Mouse (Mus musculus) frontal cortex, postnatal 14 days (tissue): Measurements from ENCODE around the gene Fbxl15.

Source experiments
- DNase-seq, 2 experiments: peaks; one replicate each; pipeline ENCODE4 v3.0.0; 2022; ENCODE audit warnings: low spot score in 2 of 2

Gene Fbxl15

GRCm38 (mm10) chr19:46322996-46323572, 4.9 kb upstream of the Fbxl15 start:
- DNase-seq, result no peak

- no peak for DNase-seq
Measured at GRCm38 (mm10) chr19:46323716-46324115, 4.3 kb upstream of the Fbxl15 start.

DNA sequence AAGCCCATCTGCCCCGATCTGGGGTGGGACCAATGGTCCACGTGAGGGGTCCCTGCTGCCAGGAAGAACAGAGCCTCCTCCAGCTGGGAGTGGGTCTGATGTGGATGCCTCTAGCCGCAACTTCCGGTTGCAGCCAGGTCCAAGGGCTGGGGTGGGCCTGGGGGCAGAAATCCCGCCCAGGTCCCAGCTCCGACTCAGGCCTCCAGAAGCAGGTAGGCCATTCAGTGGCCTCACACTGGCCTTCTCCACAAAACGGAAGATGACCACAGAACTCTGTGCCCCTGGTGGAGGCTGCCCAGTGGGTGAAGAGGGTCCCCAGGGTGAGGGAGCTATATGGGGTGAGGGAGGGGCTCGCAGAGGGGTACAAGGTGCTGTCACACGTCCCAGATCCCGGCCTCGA, 3.6 kb upstream of the Fbxl15 start:
- DNase-seq, result no peak

DNA sequence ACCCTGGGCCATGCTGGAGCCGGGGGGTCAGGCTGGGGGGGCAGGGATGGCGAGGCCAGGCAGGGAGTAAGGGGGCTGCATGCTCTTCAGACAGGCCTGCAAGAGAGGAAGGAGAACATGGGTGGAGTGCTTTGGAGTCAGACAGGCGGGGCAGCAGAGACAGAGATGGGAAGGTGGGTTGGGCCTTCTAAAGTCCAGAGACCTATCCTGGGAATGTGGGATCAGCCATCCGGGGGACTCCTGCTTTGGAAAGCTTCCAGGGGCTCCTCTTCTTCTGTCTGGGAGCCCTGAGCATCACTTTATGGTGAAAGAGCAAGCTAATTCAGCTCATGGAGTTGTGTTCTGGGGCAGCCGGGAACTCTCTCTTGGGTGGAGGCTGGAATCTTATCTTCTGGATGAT, 3.1 kb upstream of the Fbxl15 start:
- DNase-seq, result no peak

GRCm38 (mm10) chr19:46326019-46326755, 1.8 kb upstream of the Fbxl15 start:
- no peak for DNase-seq

GRCm38 (mm10) chr19:46326756-46327305, 1.2 kb upstream of the Fbxl15 start, which contains the start of gene Psd:
TSS of gene Psd (minus strand) at chr19:46327156.
- DNase-seq, result peak; percentile 56 to 61

DNA sequence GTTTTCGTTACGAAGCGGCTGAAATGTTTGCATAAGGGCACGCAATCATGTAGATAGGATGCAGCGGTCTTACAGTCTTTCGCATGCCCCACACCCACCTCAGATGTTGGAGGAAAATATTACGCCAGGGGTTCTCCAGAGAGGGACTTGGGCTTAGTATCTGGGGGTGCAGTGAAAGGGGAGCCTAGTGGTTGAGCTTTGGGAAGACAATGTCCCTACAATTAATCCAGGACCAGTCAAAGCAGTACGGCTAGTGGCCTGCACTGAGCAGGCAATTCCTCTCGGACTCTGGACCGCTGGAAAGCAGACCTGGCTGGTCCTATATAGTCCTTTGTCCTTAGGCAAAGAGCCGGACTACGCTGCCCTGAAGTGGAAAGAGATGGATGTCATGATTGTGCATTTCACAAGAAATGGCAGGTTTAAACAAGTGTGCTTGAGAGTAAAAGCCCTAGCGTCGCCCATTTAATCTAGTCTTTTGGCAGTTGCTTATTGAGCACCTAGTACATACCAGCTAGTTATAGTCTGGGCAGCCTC, 386 bp upstream of the Fbxl15 start:
- DNase-seq, result peak in 1 of 2 experiments; percentile 5

DNA sequence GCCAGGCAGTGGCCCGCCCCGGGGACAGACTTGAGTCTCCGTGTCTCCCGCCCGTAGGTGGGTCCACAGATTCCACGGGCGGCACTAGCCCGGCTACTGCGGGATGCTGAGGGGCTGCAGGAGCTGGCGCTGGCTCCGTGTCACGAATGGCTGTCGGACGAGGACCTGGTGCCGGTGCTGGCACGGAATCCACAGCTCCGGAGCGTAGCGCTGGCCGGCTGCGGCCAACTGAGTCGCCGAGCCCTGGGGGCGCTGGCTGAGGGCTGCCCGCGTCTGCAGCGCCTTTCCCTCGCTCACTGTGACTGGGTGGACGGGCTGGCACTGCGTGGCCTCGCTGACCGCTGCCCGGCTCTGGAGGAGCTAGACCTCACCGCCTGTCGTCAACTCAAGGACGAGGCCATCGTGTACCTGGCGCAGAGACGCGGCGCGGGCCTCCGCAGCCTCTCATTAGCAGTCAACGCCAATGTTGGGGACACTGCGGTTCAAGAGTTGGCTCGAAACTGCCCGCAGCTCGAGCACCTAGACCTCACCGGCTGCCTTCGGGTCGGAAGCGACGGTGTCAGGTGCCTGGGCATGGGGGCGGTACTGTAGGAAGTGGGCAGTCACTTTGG, 1.2 kb downstream of the Fbxl15 start:
- DNase-seq, result peak in 1 of 2 experiments; percentile 21

DNA sequence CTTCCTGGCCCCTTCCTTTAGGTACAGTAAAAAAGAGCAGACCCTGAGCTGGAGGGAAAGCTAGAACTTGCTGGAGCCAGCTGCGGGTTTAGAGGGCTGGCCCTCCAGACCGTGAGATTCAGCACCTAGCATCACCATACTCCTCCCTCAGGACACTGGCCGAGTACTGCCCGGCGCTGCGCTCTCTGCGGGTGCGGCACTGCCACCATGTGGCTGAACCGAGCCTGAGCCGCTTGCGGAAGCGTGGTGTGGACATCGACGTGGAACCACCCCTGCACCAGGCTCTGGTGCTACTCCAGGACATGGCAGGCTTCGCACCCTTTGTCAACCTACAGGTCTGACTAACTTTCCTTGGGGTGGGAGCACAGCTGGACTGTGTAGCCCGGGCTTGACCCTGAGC, 2.0 kb downstream of the Fbxl15 start:
- DNase-seq, result peak; percentile 9 to 68

DNA sequence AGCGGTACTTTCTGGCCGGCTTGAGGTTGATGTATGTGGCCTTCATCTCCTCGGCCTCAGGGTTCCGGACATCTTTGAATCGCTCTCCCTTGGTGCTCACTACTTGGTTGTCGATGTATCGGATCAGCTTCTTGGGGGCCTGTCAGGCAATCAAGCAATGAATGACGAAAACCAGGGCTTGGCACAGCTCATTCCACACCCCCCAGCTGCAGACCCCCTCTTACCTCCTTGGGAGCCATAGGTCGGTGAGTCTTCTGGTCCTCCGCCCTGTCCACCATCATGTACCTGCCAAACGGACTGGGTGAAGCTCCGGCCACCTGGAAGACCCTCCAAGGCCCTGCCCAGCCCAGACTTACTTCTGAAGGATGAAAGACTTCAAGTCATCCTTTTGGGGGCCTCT, 2.7 kb downstream of the Fbxl15 start:
- no peak for DNase-seq

- DNase-seq, result no peak
Measured at GRCm38 (mm10) chr19:46331326-46331725, 3.3 kb downstream of the Fbxl15 start.

DNA sequence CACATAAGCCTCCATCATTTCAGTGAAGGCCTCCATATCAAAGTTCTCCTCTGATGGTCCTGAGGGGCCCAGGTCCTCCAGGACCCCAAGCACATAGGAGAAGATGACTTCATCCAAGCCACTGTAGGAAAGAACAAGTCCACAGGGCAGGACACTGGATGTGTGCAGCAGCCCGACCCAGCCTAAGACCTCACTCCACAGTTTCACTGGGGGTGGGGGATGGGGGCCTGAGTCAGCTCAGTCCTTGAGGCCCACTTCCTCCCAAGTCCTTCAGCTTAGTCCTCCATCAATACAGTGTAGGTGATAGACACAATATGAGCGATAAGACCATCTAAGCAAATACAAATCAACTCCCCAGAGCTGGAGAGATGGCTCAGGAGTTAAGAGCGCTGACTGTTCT, 4.0 kb downstream of the Fbxl15 start:
- DNase-seq, result no peak

GRCm38 (mm10) chr19:46332721-46333339, 4.8 kb downstream of the Fbxl15 start:
- DNase-seq, result no peak

GRCm38 (mm10) chr19:46333906-46334305, 5.9 kb downstream of the Fbxl15 start:
- no peak for DNase-seq

GRCm38 (mm10) chr19:46337719-46338330, 9.8 kb downstream of the Fbxl15 start:
- no peak for DNase-seq

GRCm38 (mm10) chr19:46338331-46338936, 10.4 kb downstream of the Fbxl15 start, which contains the start of gene Cuedc2:
TSS of gene Cuedc2 (minus strand) at chr19:46338702.
- peak; percentile 96 to 98 for DNase-seq

- no peak for DNase-seq
Measured at GRCm38 (mm10) chr19:46338942-46339286, 10.9 kb downstream of the Fbxl15 start.

DNA sequence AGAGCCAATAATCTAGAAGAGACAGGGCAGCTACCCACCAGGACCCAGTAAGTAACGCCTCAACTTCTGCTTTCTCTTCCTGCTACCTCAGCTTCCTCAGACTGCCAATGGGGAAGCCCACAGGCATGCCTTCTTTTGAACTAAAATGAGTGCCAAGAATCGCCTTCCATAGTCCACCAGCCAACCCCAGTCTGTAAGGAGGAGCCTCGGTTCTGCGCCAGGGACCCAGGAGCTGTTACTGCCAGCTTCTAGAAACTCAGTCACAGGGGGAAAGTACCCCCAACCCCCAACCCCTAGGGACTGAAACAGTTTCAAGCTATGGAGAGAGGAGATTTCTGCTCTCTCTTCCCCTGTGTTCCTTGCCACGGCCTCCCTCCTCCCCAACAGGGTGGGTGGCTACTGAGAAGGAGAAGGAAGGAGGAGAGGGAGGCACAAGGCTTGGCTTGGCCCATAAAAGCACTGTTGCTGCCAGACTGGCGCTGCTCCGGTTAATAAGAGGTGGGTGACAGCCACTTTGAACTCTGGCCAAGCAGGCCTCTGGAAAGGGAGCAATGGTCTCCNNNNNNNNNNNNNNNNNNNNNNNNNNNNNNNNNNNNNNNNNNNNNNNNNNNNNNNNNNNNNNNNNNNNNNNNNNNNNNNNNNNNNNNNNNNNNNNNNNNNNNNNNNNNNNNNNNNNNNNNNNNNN, 11.4 kb downstream of the Fbxl15 start:
- no peak for DNase-seq

DNA sequence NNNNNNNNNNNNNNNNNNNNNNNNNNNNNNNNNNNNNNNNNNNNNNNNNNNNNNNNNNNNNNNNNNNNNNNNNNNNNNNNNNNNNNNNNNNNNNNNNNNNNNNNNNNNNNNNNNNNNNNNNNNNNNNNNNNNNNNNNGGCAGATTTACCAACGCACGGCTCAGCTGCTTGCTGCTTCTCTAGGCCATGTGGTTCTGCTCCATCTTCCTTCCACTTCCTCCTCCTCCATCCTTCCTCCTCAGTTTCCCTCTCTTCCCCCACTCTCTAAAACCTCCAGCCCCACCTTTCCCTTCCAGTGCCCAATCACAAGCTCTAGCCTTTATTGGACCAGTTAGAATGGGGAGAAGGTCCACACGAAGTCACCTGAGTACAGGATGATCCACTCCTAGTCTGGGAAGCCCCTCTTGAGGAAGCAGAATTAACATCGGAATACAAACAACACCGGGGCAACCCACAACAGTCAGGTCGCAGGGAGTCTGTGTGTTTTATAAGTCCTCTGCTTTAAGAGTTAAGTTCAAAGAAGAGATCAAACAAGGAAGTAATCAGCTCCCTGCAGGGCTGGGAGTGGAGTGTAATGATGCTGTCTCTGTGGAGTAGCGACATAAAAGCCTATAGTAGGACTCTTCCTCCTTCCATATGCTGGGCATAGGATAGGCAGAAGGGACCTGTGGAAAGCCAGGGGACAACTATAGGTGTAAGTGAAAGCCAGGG, 16.9 kb downstream of the Fbxl15 start:
- no peak for DNase-seq

DNA sequence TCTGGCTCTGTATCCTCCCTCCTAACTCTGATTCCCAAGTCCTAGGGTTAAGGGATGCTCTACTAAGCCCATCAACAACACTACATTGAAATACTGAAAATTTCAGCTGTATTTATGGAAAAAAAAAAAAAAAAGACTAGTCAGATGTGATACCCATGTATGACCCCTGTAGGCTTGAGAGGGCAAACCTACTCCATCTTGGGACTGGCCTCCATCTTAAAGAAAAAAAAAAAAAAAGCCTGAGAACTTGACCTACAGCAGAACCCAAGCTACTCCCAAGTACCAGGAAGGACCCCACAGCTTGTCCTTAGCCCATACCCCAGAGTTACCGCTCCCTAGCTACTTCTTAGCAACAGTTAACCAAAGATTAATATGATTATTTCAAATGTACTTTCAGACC, 19.2 kb downstream of the Fbxl15 start:
- no peak for DNase-seq
